Mouse (Mus musculus): Measurements from ENCODE around the gene Comp. TPM values are rescaled to one million over a fixed set of nuclear protein-coding genes. Genes with fewer than 3 reads are reported as not detected.

Comp gene
- polyA plus RNA-seq, 1 experiment from 2014 or later, result 0.11 TPM

GRCm38 (mm10) chr8:70376275-70376741 lies 3.0 kb downstream of the Comp start:
- Histone ChIP-seq H3K9ac (ENCODE audit: low read depth, low read length) (no peak overlapping the region), H3K27ac (ENCODE audit: low read depth, low read length) (no peak overlapping the region), H3K27me3 (ENCODE audit: control insufficient read depth, insufficient read depth, low read length) (peaks cover 76% of the 10 kb centered on the region), H3K4me1 (replicated peaks; ENCODE audit: control insufficient read depth, insufficient read depth, low read length) (peaks cover 12% of the 10 kb centered on the region), H3K4me2 (replicated peaks; ENCODE audit: low read depth, low read length) (no peak overlapping the region; the same call in 1 of the 2 replicates), H3K9me3 (ENCODE audit: control insufficient read depth, low read length) (no peaks in the 10 kb centered on the region), H3K4me3 (ENCODE audit: low read depth, low read length) (no peak overlapping the region), H3K36me3 (ENCODE audit: control insufficient read depth, insufficient read depth, low read length) (no peaks in the 10 kb centered on the region)
- ATAC-seq (ENCODE audit: low FRiP score) (no peak), DNase-seq (ENCODE audit: low spot score) (peak; percentile 40)
- WGBS, result 9% methylated on average over 37 of the region's 37 CpGs

GRCm38 (mm10) chr8:70377049-70377448 lies 3.7 kb downstream of the Comp start:
- Histone ChIP-seq H3K27me3 (ENCODE audit: control insufficient read depth, insufficient read depth, low read length) (peaks cover 69% of the 10 kb centered on the region), H3K4me1 (replicated peaks; ENCODE audit: control insufficient read depth, insufficient read depth, low read length) (peaks cover 12% of the 10 kb centered on the region), H3K4me3 (ENCODE audit: low read depth, low read length) (no peak overlapping the region), H3K4me2 (replicated peaks; ENCODE audit: low read depth, low read length) (no peak overlapping the region), H3K36me3 (ENCODE audit: control insufficient read depth, insufficient read depth, low read length) (no peaks in the 10 kb centered on the region), H3K27ac (ENCODE audit: low read depth, low read length) (no peak overlapping the region), H3K9me3 (ENCODE audit: control insufficient read depth, low read length) (no peaks in the 10 kb centered on the region), H3K9ac (ENCODE audit: low read depth, low read length) (no peak overlapping the region)
- no peak for DNase-seq (ENCODE audit: low spot score)
- ATAC-seq (ENCODE audit: low FRiP score), result no peak
- 16% methylated on average over 15 of the region's 15 CpGs for WGBS

- ATAC-seq (ENCODE audit: low FRiP score), result no peak
- no peak overlapping the region for H3K4me2 ChIP-seq (replicated peaks; ENCODE audit: low read depth, low read length)
- H3K4me3 ChIP-seq (ENCODE audit: low read depth, low read length), result no peak overlapping the region
- DNase-seq (ENCODE audit: low spot score), result no peak
- WGBS, result 88% methylated on average over 12 of the region's 12 CpGs
- no peaks in the 10 kb centered on the region for H3K4me1 ChIP-seq (replicated peaks; ENCODE audit: control insufficient read depth, insufficient read depth, low read length)
- no peak overlapping the region for H3K9ac ChIP-seq (ENCODE audit: low read depth, low read length)
- no peaks in the 10 kb centered on the region for H3K36me3 ChIP-seq (ENCODE audit: control insufficient read depth, insufficient read depth, low read length)
- no peaks in the 10 kb centered on the region for H3K9me3 ChIP-seq (ENCODE audit: control insufficient read depth, low read length)
- H3K27ac ChIP-seq (ENCODE audit: low read depth, low read length), result no peak overlapping the region
- H3K27me3 ChIP-seq (ENCODE audit: control insufficient read depth, insufficient read depth, low read length), result peaks cover 40% of the 10 kb centered on the region
Observed at GRCm38 (mm10) chr8:70380069-70380468, 6.7 kb downstream of the Comp start.

GRCm38 (mm10) chr8:70383287-70383686 lies 9.9 kb downstream of the Comp start:
- peaks cover 9% of the 10 kb centered on the region; the same call in 1 of the 2 replicates for H3K27me3 ChIP-seq (ENCODE audit: control insufficient read depth, insufficient read depth, low read length)
- ATAC-seq (ENCODE audit: low FRiP score) (peak; percentile 34; the same call in 1 of the 2 replicates), DNase-seq (ENCODE audit: low spot score) (peak; percentile 73)
- H3K4me2 ChIP-seq (replicated peaks; ENCODE audit: low read depth, low read length), result no peak overlapping the region
- no peaks in the 10 kb centered on the region for H3K9me3 ChIP-seq (ENCODE audit: control insufficient read depth, low read length)
- H3K36me3 ChIP-seq (ENCODE audit: control insufficient read depth, insufficient read depth, low read length), result no peaks in the 10 kb centered on the region
- H3K27ac ChIP-seq (ENCODE audit: low read depth, low read length), result no peak overlapping the region
- no peak overlapping the region for H3K4me3 ChIP-seq (ENCODE audit: low read depth, low read length)
- H3K4me1 ChIP-seq (replicated peaks; ENCODE audit: control insufficient read depth, insufficient read depth, low read length), result no peaks in the 10 kb centered on the region
- WGBS, result 70% methylated on average over 3 of the region's 3 CpGs
- no peak overlapping the region for H3K9ac ChIP-seq (ENCODE audit: low read depth, low read length)

GRCm38 (mm10) chr8:70389678-70390077 lies 16.3 kb downstream of the Comp start:
- Histone ChIP-seq H3K4me1 (replicated peaks; ENCODE audit: control insufficient read depth, insufficient read depth, low read length) (no peaks in the 10 kb centered on the region), H3K36me3 (ENCODE audit: control insufficient read depth, insufficient read depth, low read length) (no peaks in the 10 kb centered on the region), H3K4me3 (ENCODE audit: low read depth, low read length) (no peak overlapping the region), H3K27ac (ENCODE audit: low read depth, low read length) (no peak overlapping the region), H3K9me3 (ENCODE audit: control insufficient read depth, low read length) (no peaks in the 10 kb centered on the region), H3K9ac (ENCODE audit: low read depth, low read length) (no peak overlapping the region), H3K4me2 (replicated peaks; ENCODE audit: low read depth, low read length) (no peak overlapping the region), H3K27me3 (ENCODE audit: control insufficient read depth, insufficient read depth, low read length) (no peaks in the 10 kb centered on the region)
- WGBS, result 92% methylated on average over 2 of the region's 2 CpGs
- no peak for DNase-seq (ENCODE audit: low spot score)
- ATAC-seq (ENCODE audit: low FRiP score), result no peak

GRCm38 (mm10) chr8:70393087-70393486 lies 19.7 kb downstream of the Comp start:
- Histone ChIP-seq H3K4me3 (ENCODE audit: low read depth, low read length) (no peak overlapping the region), H3K36me3 (ENCODE audit: control insufficient read depth, insufficient read depth, low read length) (no peaks in the 10 kb centered on the region; the same call in 1 of the 2 replicates), H3K27ac (ENCODE audit: low read depth, low read length) (no peak overlapping the region), H3K4me1 (replicated peaks; ENCODE audit: control insufficient read depth, insufficient read depth, low read length) (no peaks in the 10 kb centered on the region), H3K9ac (ENCODE audit: low read depth, low read length) (no peak overlapping the region), H3K4me2 (replicated peaks; ENCODE audit: low read depth, low read length) (no peak overlapping the region), H3K9me3 (ENCODE audit: control insufficient read depth, low read length) (no peaks in the 10 kb centered on the region), H3K27me3 (ENCODE audit: control insufficient read depth, insufficient read depth, low read length) (no peaks in the 10 kb centered on the region)
- WGBS, result 82% methylated on average over 5 of the region's 5 CpGs
- DNase-seq (ENCODE audit: low spot score) (no peak), ATAC-seq (ENCODE audit: low FRiP score) (no peak)

GRCm38 (mm10) chr8:70394269-70394998 lies 21.1 kb downstream of the Comp start:
- no peak for DNase-seq (ENCODE audit: low spot score)
- 84% methylated on average over 8 of the region's 8 CpGs for WGBS
- Histone ChIP-seq H3K27me3 (ENCODE audit: control insufficient read depth, insufficient read depth, low read length) (no peaks in the 10 kb centered on the region), H3K9ac (ENCODE audit: low read depth, low read length) (no peak overlapping the region), H3K9me3 (ENCODE audit: control insufficient read depth, low read length) (no peaks in the 10 kb centered on the region), H3K4me3 (ENCODE audit: low read depth, low read length) (no peak overlapping the region), H3K4me1 (replicated peaks; ENCODE audit: control insufficient read depth, insufficient read depth, low read length) (no peaks in the 10 kb centered on the region), H3K36me3 (ENCODE audit: control insufficient read depth, insufficient read depth, low read length) (no peaks in the 10 kb centered on the region; the same call in 1 of the 2 replicates), H3K4me2 (replicated peaks; ENCODE audit: low read depth, low read length) (no peak overlapping the region), H3K27ac (ENCODE audit: low read depth, low read length) (no peak overlapping the region)
- ATAC-seq (ENCODE audit: low FRiP score), result no peak

- Histone ChIP-seq H3K36me3 (ENCODE audit: control insufficient read depth, insufficient read depth, low read length) (no peaks in the 10 kb centered on the region; the same call in 1 of the 2 replicates), H3K4me3 (ENCODE audit: low read depth, low read length) (no peak overlapping the region), H3K9me3 (ENCODE audit: control insufficient read depth, low read length) (no peaks in the 10 kb centered on the region), H3K27me3 (ENCODE audit: control insufficient read depth, insufficient read depth, low read length) (no peaks in the 10 kb centered on the region), H3K9ac (ENCODE audit: low read depth, low read length) (no peak overlapping the region), H3K27ac (ENCODE audit: low read depth, low read length) (no peak overlapping the region), H3K4me2 (replicated peaks; ENCODE audit: low read depth, low read length) (no peak overlapping the region), H3K4me1 (replicated peaks; ENCODE audit: control insufficient read depth, insufficient read depth, low read length) (no peaks in the 10 kb centered on the region)
- no peak for DNase-seq (ENCODE audit: low spot score)
- ATAC-seq (ENCODE audit: low FRiP score), result no peak
- 86% methylated on average over 5 of the region's 5 CpGs for WGBS
Observed at GRCm38 (mm10) chr8:70395649-70396048, 22.3 kb downstream of the Comp start.

GRCm38 (mm10) chr8:70396184-70396583 lies 22.8 kb downstream of the Comp start:
- ATAC-seq (ENCODE audit: low FRiP score), result no peak
- no peaks in the 10 kb centered on the region; the same call in 1 of the 2 replicates for H3K36me3 ChIP-seq (ENCODE audit: control insufficient read depth, insufficient read depth, low read length)
- no peak overlapping the region for H3K9ac ChIP-seq (ENCODE audit: low read depth, low read length)
- 82% methylated on average over 5 of the region's 5 CpGs for WGBS
- no peak overlapping the region for H3K4me2 ChIP-seq (replicated peaks; ENCODE audit: low read depth, low read length)
- no peak overlapping the region for H3K27ac ChIP-seq (ENCODE audit: low read depth, low read length)
- no peaks in the 10 kb centered on the region for H3K27me3 ChIP-seq (ENCODE audit: control insufficient read depth, insufficient read depth, low read length)
- no peaks in the 10 kb centered on the region for H3K9me3 ChIP-seq (ENCODE audit: control insufficient read depth, low read length)
- no peak overlapping the region for H3K4me3 ChIP-seq (ENCODE audit: low read depth, low read length)
- no peak for DNase-seq (ENCODE audit: low spot score)
- no peaks in the 10 kb centered on the region for H3K4me1 ChIP-seq (replicated peaks; ENCODE audit: control insufficient read depth, insufficient read depth, low read length)

Data from hindbrain, embryonic 11.5 days (tissue).